Mouse (Mus musculus) ES-E14 (cell line): ENCODE data around the gene Slc33a1.

Source experiments
- HCFC1 ChIP-seq: IDR thresholded peaks from 2 replicates; pipeline ENCODE4 v1.6.1; 2012; ENCODE audit warnings: low read length, inconsistent platforms, borderline replicate concordance; ENCODE audit not compliant: insufficient read depth
- ZC3H11A ChIP-seq: IDR thresholded peaks from 2 replicates; pipeline ENCODE4 v1.6.1; 2012; ENCODE audit warnings: low read depth, mild to moderate bottlenecking, inconsistent platforms, low read length, borderline replicate concordance

DNA sequence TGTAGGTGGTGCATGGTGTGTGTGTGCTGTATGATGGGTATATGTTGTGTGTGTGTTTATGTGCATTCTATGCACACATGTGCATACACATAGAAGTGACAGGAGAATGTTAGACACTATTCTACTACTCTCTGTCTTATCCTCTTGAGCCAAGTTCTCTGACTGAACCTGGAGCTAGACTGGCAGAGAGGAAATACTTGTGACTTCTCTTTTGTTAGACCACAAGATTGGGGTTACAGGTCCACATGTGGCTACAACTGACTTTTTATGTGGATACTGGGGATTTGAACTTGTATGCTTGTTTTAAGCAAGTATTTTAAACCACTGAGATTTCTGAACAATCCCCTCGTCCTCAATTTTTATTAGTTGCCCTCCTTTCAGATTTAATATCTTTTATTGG lies 22.1 kb upstream of the Slc33a1 start:
- TF ChIP-seq ZC3H11A (no peak), HCFC1 (no peak)
